Mouse (Mus musculus) heart, postnatal 4 days (tissue): ENCODE measurements at regions not wholly inside any gene's neighbourhood (a gene's known extent, or its start where the extent isn't known, plus 50 kb on each side); places are given as distances from the start of the nearest gene placed in this dataset.
A peak's percentile ranks its signal among the peaks of the same experiment; 100 is the strongest.
"Not testable (repeated sequence)": the region's sequence is repeated elsewhere in the genome, so short reads cannot be mapped to it uniquely, and the experiment has no call there.

Experiments used
- DNase-seq: peaks from one replicate; pipeline ENCODE4 v3.0.0; 2021

DNA sequence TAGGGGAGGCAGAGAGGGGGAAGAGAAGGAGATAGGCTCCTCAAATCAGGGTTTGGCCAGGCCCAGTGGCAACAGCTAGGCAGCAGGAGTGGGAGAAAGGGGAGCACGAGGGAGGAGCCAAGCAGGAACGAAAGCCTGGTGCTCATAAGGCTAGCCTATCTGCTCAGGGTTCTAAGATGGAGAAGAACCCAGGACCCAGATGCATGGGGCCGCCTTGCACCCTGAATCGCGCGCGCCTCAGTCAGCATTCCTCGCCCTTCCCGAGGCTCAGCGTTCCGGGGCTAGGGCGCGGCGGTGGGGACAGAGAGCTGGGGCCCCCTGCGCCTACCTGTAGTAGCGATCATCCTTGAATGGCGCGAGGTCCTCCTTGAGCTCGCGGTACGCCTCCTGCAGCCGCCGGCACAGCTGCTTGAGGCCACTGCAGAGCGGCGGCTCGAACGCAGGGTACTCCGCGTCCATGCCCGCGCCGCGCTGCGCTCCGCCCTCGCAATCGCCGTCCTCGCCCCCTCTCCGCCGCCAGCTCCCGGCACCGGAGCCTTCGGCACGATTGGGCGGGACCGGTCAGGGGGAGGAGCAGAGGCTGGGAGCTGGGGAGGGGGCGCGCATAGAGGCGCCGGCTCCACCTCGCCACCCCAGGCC lies 60.1 kb downstream of the Dynlt1b start:
- not testable (repeated sequence) for DNase-seq

DNA sequence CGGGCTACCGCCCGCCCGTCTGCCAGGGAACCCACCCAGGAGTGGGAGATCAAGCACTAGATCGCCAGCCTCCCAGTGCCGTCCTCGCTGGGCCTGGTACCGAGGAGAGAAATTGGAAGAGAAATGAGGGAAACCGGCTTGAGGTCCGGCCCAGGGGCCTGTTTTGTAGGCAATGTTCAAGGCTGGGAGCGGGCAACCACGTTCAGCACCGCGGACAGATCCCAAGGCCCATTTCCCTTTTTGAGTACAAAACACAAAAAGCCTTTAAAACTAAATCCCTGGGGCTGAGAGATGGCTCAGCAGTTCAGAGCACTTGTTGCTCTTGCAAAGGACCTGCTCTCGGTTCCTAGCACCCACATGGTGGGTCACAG lies 60.6 kb downstream of the Dynlt1b start:
- DNase-seq: not testable (repeated sequence)

DNA sequence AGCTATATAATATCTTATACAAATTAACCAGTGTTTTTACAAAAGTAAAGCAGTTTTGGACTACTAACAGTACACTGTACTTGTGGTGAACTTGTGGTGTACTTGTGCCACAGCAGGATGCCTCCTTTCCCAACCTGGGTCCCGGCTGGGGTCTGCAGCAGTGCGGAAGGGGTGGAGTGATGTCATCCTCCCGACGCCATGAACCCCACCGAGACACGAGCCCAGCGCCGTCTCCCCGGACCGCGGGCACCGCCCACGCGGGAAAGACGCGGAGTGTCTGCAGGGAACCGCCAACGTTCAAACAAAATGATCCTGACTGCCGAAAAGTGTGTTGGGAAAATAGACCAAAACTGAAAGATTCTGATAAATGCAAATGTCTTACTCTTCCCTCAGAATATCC lies 62.6 kb downstream of the Dynlt1b start:
- peak; percentile 32 for DNase-seq

DNA sequence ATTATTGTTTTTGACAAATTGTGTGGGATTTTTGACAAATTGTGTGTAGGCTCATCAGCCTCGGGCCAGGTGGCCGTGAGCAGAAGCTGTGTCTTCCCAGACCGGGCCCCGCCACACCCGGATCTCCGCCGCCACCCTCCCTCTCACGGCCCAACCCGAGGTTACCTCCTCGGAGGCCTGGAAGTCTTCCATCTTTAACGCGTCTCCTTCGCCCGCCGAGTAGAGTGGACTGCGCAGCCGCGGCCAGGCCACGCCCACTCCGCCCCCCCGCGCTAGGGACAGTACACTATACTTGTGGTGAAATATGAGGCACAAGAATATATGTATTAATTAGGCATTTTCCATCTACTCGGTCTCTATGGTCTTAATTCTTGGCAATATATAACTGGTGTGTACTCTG lies 63.0 kb downstream of the Dynlt1b start:
- DNase-seq: peak; percentile 78

DNA sequence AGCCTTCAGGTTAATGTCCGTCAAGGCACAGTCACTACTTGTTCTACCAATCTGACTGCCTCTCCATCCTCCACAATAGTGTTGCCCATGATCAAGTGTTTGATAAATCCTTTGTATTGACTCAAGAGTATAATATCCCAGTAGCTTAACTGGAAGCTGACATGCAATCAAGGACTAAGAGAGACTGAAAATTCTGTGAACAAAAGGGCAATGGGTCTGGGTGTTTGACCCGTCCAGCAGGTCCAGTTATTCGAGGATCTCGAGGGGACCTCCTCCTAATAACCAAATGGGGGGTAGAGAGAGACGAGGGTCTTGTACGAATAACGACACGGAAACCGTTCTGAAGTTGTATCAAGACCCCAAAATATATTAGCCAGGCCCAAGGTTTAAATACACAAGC lies 66.6 kb downstream of the Dynlt1b start:
- not testable (repeated sequence) for DNase-seq

DNA sequence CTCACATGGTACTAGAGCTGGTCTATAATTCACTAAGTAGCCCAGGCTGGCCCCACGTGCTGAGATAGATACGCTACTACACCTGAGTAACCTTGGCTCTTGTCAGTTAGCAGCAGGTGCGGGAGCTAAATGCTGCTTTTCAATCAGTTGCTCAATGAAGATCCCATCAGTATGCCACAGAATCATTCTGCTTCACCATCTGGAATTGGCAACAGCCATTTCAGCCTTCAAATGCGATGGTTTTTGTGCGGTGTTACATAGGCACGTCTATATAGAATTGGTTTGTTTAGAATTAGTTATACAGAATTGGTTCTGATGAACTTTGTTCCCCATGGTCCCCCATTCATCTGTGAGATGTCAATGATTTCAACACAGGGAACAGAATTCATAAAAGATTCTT lies 72.8 kb downstream of the Dynlt1b start:
- not testable (repeated sequence) for DNase-seq

DNA sequence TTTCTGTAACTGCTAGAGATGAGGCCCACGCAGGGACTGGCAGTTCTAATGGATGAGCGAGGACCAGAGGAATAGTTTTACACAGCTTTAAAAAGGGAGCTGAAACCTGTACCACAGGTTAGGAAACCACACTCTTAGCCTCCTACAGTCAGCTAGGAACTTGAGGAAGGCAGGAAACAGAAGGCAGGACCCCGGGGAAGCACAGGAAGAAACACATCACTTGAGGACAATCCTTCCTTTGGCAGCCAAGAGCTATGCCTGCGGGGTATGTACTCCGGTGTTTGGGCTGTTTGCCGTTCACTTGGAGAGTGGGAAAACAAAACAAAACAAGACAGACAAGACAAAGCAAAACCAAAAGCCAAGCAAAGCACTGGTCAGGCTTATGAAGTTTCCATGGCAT lies 76.0 kb downstream of the Dynlt1b start:
- DNase-seq: not testable (repeated sequence)

DNA sequence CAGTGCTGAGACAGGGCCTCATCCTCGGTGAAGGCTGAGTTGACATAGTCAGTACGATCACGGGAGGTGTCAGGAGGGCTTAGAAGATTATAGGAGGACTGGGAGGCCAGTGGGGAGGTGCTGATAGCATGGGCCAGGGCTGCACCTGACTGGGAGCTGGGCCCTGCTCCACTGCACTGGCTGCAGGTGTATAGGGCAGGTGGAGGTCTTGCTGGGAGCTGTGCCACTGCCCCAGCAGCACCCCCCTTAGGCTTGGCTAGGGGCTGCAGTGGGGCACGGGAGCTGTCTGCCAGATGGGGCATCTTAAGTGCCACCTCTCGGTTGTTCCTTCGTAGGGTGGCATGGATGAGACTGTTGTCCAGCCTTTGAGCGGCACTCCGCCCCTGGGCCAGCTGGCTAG lies 85.2 kb downstream of the Dynlt1b start:
- not testable (repeated sequence) for DNase-seq

DNA sequence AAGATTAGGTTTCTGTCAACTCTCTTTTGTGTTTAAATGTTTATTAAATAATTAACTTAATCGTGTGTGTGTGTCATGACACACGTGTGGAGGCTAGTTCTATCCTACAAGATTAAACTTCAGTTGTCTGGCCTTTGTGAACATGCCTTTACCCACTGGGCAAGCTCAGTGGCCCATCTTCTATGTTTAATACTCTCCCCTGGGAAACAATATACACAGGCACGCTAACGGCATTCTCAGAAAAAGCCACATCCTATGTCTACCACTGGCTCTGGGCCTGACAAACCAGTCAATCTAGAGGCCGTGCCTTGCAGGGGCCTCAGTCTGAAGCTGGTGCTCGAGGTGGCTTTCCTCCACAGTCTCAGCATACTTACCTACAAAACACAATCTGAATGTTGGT lies 82.4 kb upstream of the Dynlt1c start:
- DNase-seq: not testable (repeated sequence)

DNA sequence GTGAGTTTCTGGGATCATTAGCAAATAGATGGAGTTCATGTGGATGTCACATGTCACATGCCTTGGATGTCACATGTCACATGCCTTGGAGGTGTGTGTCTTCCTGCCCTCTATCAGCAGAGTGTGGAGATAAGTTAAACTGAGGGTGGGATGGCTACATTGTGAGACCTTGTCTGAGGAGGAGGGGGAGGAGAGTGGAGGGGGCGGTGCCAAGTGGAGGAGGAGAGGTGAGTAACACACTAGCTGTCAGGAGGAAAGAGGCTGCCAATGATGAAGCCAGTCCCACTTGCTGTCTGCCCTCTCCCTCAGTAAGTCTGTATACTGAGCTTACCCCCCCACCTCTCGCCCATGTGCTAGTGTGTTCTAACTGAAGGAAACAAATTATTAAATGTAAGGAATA lies 81.5 kb upstream of the Dynlt1c start:
- DNase-seq: not testable (repeated sequence)

DNA sequence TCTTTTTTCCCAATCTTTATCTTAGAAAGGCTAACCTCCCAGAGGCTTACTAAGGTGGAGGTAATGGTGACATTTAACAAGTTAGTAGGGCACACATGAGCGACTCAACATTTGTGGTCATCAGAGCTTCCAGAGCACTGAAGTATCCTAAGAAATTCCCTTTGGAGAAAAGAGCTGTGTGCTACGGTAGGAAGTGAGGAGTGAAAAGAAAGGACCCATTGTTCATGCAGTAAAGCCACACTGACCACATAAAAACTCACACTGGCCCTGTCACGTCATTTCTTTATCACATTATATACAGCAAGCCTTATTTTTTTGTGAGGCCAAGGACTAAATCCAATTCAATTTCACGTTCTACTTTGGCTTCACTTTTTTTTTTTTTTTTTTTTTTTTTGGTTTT lies 80.7 kb upstream of the Dynlt1c start:
- not testable (repeated sequence) for DNase-seq

DNA sequence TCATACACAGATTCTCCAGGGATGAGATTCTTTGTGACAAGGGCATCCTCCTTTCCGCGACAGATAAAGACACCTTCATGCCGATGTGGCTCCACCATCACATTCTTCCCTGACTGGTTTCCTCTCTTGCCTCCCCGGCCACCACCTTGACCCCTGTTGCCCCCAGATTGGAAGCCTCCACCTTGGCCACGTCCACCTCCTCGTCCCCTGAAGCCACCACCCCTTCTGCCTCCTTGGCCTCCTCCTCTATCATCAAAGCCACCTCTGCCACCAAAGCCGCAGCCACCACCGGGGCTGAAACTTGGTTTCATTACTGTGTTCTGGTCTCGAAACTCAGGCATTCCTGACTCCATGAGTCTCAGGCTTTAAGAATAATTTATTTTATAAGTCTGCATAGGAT lies 79.3 kb upstream of the Dynlt1c start:
- not testable (repeated sequence) for DNase-seq

DNA sequence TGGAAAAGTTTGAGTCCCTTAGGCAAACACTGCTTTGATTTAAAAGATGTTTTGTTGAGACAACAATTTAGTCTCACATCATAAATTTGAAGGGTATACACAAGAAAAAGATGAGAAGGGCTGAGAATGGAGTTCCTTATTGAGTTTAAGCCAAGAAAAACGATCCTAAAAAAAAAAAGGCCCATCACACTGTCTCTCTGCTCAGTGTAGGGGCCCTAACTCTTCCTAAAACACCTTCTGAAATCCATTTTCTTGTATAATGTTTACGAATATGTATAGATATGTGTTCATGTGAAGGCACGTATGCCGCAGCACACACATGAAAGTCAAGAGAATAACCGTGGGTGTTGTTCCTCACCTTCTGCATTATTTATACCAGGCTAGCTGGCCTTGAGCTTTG lies 62.7 kb upstream of the Dynlt1c start:
- not testable (repeated sequence) for DNase-seq

DNA sequence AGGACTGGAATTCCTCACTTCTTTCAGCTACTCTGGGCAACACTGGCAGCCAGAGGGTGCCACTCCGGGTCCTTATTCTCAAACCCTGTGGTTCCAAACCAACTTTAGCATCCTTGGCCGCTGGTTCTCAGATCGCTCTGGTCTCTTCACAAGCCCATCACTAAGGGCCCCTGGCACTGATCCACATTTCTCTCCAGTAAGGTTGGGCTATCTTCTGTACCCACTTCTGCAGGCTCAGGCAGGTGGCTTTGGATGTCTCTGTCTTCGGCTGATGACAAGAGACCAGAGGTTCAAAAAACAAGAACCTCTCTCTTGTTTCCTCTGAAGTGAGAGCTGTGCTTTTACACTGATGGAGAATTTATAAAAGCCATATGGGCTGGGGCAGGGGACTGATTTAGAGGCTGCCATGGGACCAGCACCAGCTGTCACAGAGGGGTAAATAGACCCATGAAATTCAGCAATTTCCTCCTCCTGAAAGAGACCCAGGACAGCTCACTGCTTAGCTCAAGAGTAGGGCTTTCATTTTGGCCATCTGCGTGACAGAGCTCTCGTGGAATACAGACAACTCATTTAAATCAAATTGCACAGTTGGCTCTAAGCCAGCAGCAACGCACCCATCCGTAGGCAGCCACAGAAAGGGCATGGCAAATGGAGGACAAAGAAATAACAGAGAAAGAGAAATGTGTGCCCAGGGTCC lies 54.3 kb upstream of the Dynlt1c start:
- not testable (repeated sequence) for DNase-seq

DNA sequence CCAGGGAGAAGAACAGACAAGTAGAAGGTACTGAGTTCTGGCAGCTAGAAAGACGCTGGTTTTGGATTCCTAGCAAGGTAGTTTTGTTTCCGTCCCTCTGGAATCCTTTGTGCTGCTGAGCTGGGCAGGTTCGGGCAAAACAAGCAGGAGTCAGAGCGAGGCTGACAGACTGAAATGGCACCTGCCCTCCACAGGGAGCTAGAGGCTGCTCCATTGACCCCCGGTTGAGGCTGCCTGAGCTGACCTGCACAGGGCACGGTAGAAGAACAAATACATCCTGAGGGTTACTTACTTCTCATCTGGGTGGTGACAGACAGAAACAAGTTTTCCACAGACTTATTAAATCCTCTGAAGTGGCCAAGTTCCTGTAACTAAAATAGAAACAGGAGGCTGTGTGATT lies 53.5 kb upstream of the Dynlt1c start:
- DNase-seq: not testable (repeated sequence)
